Mouse (Mus musculus) frontal cortex, adult (tissue): ENCODE measurements around the gene Apba2.

Experiments
- ATAC-seq: cut with Nextera tagmentation; 2 replicates; pipeline ENCODE4 v1.9.2; 2017; ENCODE audit warnings: mild to moderate bottlenecking, moderate library complexity, mixed read lengths; ENCODE audit not compliant: low TSS enrichment

Apba2 gene

DNA sequence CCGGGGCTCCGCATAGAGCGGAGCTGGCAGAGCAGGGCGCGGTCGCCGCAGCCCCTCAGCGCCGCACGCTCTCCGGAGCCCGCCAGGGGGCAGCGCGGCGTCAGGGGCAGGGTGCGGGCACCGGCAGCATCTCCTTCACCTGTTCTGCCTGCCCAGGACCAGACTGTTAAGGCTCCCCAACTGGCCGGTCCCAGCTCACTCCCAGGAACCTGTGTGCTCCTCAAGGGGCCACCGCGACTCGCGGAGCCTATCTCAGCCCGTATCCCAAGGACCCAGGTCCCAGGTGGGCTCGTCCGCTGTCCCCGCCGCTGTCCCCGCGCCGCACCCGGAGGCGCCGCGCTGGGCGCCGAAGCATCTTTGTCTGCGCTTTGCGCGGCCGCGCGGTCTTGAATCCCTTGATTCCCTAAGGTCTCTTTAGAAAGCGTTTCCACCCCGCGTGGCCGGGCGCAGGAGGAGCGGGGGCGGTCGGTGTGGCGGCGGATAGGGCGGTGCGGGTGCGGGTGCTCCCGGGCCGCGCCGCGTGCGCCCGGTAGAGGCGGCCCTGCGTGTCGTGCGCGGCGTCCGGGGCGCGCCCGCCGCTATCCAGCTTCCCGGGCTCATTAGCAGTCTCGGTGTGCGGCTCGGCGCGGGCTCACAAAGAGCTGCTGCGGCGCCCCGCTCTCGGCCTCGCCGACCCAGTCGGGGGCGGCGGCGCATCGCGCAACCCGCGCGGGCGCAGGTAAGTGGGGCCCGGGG lies at the start of gene Apba2:
Gene Apba2 (plus strand): TSS at position 171 of the 735 bp plus-strand sequence.
- ATAC-seq, result peak; percentile 66

- ATAC-seq, result peak; percentile 50
Measured at GRCm38 (mm10) chr7:64451861-64452382, 49.6 kb upstream of the Apba2 start.

DNA sequence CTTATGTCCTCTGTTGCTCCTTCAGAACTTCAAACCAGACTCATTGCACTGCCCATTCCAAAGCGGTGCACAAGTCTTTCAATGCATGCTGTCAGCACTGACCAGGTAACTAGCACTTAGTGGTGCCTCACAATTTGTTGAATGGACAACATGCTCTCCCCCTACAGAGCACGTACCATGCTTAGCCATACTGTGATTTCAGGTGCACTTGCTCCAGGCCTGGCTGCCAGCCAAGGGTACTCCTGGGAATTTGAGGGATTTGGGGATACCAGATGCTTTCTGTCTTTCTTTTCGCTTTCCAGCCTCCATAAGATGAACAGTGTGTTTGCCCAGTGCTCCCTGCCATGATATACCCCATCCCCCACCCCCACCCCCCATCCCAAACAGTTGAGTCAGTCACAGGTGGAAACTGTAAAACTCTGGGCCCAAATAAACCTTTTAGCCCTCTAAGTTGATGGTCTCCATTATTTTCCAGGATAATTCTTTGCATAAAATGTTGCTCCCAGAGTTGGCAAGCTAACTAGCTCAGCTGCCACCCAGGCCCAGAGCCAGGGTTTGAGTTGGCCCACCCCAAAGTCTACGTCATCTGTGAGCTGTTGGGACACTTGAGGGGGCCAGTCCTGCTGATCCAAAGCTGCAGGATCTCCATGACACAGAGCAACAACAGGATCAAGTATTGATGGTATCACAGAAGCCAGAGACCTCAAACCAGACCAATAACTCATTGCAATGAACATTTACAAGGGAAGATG lies 48.9 kb upstream of the Apba2 start:
- no peak for ATAC-seq

DNA sequence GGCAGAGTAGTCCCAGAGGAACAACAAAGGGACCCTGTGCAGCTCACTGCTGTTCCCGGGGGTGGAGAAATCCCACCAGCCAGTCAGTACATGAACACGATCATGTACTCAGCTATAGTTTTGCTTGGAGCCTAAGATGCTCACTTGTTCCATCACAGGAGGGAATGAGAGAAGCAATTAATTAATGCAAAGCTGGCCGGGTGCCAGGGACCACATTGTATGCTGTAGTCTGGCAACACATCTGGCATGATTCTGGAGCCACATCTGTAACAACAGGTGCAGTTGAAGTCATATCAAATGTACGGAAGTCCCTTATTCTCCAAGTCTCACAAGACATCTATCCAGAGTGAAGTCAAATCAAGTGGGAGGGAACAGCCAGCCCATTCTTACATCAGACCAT lies 45.3 kb upstream of the Apba2 start:
- ATAC-seq, result no peak

DNA sequence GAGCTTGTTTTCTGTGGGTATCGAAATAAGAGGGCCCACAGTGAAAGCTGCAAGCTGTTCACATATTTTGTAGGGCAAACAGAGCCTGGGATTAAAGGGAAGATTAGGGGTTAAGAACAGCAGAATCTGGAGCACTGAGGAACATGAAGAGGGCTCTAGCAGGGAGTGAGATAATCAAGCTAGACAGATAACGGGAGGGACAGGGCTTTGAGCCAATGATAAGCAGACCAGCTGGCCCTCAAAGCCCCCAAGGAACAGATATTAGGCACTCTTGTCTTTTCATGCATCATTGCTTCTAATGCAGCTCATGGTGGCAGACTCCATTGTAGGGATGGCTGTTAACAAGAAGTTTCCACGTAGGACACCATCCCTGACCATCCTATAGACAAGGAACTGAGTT lies 44.8 kb upstream of the Apba2 start:
- no peak for ATAC-seq

- ATAC-seq, result no peak
Measured at GRCm38 (mm10) chr7:64457811-64458210, 43.7 kb upstream of the Apba2 start.

DNA sequence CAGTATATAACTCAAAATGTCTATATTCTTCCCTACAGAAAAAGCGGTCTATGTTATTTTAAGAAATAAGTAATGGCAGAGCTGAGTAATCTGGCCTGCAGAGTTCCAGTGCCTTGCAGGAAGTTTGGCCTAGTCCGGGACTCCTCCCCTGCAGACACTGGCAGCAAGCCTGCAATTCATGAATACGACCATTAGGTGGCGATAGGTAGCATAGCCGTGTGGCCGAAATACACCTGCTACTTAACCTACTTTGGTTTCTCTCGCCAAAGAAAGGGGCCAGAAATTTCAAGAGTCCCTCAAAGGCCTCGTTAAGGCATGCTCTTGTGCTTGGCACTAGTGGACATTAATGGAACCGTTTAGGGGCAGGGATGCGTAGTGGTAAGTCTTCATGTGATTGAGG lies 4.1 kb upstream of the Apba2 start:
- ATAC-seq, result no peak

GRCm38 (mm10) chr7:64502271-64503180 lies 1.0 kb downstream of the Apba2 start:
- ATAC-seq, result 0 out of 2 replicates have a peak, but pooled peaks have one; percentile 0

GRCm38 (mm10) chr7:64503641-64504040 lies 2.1 kb downstream of the Apba2 start:
- peak; percentile 5; the same call in 1 of the 2 replicates for ATAC-seq

DNA sequence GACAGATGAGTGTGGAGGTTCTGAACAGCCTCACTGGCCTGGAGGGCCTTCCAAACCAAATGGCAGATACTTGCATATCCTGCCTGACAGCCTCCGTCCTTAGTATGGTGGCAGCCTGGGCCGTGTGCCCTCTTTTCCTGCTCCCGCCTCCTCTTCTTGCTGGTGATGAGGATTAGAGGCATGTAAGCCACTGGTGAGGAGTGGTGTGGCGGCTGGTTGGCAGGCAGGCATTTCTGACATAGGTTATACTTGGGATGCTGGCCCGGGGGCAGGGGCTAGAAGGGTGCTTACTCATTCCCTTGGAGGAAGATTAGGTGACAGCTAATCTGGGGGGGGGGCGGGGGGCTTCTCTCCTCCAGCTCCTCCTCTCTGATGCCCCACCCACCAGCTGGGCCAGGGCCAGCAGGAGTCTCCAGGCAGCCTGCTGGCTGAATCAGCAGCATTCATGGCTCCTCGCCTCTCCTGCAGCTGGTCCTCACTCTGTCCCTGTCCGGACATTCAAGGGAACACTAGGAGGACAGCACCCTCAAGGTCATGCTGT lies 3.3 kb downstream of the Apba2 start:
- ATAC-seq, result peak; percentile 32; the same call in 1 of the 2 replicates

GRCm38 (mm10) chr7:64505571-64505970 lies 4.1 kb downstream of the Apba2 start:
- ATAC-seq, result no peak

- no peak for ATAC-seq
Measured at GRCm38 (mm10) chr7:64508826-64509225, 7.3 kb downstream of the Apba2 start.

DNA sequence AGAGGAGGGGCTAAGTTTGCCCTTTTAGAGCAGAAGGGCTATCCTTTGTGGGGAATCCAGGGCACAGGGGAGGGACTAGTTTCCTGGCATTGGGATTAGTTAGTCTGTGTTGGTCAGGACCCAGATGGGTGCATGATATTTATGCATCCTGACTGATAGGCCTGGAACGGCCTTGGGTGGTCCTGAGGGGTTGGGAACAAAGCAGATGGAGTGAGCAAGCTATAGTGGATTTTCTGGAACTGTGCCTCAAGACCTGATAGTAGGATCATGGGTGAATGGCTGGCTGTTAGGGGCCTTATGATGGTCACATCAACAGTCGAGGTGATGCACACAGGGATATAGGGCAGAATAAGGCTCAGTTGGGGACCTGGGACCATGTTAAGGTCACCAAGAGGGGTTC lies 8.4 kb downstream of the Apba2 start:
- no peak for ATAC-seq

GRCm38 (mm10) chr7:64510526-64511210 lies 9.2 kb downstream of the Apba2 start:
- ATAC-seq, result no peak

DNA sequence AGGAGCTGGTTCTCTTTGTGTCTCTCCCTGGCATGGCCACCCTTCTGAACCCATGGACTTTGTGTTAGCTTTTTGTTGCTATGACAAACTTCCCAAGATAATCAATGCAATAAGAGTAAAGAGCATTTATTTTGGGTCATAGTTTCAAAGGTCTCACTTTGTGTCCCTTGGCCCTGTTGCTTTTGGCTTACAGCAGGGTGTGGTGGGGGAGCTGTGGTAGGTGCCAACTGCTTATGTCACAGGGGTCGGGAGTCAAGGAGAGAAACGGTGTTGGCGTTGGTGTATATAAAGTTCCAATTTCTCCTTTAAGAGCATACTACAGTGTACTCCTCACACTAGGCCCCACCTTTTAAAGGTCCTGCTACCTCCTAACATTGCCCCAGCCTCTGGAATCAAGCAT lies 12.1 kb downstream of the Apba2 start:
- ATAC-seq, result no peak

- no peak for ATAC-seq
Measured at GRCm38 (mm10) chr7:64515280-64515679, 13.8 kb downstream of the Apba2 start.

DNA sequence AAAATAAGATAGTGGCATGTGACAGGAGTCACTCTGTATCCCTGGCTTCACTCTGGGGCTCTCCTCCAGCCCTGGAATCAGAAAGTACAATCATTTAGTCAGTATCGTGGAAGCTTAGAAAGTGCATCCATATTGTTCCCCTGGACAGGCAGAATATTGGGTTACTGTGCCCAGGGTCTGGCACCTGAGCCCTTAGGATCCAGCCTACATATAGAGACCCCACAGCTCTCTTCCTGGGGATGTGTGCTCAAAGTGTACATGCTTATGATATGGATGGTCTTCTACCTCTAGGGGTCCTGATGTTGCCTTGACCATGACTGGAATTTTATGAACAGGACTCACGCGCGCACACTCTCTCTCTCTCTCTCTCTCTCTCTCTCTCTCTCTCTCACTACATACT lies 14.4 kb downstream of the Apba2 start:
- no peak for ATAC-seq

GRCm38 (mm10) chr7:64519091-64519490 lies 17.6 kb downstream of the Apba2 start:
- ATAC-seq, result no peak

- ATAC-seq, result no peak
Measured at GRCm38 (mm10) chr7:64519521-64519920, 18.0 kb downstream of the Apba2 start.

DNA sequence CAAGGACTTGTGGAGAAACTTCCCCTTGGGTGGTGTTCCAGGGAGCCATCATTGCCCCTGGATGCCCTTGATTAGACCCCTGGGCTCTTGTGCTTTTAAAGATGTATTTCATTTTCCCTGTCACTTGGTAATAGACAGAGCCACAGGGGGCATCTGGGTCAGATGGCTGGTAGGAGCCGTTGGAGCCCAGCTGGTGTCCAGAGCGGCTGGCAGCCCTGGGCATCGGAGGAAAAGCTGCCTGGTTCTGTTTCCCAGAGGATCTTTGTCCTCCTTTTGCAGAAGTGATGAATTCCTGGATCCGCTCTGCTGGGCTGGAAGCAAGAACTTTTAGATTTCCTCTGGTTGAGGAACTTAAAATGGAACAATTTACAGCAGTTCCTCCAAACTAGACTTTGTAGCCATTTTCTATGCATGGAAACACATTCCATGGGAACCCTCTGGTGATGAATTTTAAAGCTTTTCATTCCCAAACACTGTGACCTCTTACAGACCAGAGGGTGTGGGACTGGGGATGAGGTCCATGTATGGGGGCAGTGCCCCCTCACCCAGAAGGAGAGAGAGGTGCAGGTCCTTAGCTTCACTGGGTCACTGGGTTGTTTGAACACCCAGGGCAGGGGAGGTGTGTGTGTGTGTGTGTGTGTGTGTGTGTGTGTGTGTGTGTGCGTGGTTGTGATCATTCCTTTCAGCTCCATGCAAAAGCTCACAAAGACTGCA lies 20.3 kb downstream of the Apba2 start:
- peak; percentile 42; the same call in 1 of the 2 replicates for ATAC-seq
